Mouse (Mus musculus) heart, postnatal 0 days (tissue): ENCODE measurements at regions not wholly inside any gene's neighbourhood (a gene's known extent, or its start where the extent isn't known, plus 50 kb on each side); places are given as distances from the start of the nearest gene placed in this dataset.

Source experiments
- CTCF ChIP-seq: IDR thresholded peaks from 2 replicates; pipeline ENCODE4 v1.5.1; 2016; ENCODE audit warnings: antibody characterized with exemption, control low read depth, low read depth
- EP300 ChIP-seq: IDR thresholded peaks from 2 replicates; pipeline ENCODE4 v1.6.1; 2016; ENCODE audit warnings: antibody characterized with exemption, low read depth

GRCm38 (mm10) chrX:158987676-158988075, 222.4 kb upstream of the Rps6ka3 start:
- TF ChIP-seq CTCF (no peak), EP300 (no peak)
